Mouse (Mus musculus): ENCODE measurements around the gene Pi4ka. TPM values are rescaled to one million over a fixed set of nuclear protein-coding genes. Genes with fewer than 3 reads are reported as not detected.

The Pi4ka gene
- polyA plus RNA-seq, 1 experiment = 46.1 TPM

DNA sequence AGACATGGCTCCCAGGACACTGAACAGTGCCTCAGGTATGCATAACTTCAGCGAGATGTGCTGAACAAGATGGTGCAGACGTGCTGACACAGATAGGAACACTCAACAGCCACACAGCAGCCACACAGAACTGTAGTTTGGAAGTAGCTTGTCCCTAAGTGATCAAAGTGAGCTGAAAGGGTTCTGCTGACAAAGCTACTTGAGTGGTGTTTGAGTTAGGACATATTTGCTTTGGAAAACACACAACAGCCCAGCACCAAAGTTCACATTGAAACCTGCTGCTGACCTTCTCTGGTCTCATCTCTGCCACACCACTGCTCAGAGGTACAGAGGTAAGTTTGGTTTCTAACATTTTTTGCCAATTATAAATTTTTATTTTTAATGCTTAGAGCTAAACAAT lies 75.0 kb downstream of the Pi4ka start, which contains the start of gene Serpind1:
Serpind1 (plus strand) TSS at position 256 of the 400 bp plus-strand sequence.
- no peak for TF ChIP-seq POLR2A (IDR thresholded peaks at IDR 0.05; ENCODE audit: borderline replicate concordance, control insufficient read depth, low read depth, low read length)
- no peak for TF ChIP-seq CTCF (IDR thresholded peaks at IDR 0.05; ENCODE audit: control insufficient read depth, insufficient read depth, low read length)
- no peaks in the 10 kb centered on the region for H3K4me1 ChIP-seq (ENCODE audit: control insufficient read depth, insufficient read depth, low read length)
- H3K27ac ChIP-seq (ENCODE audit: control insufficient read depth, insufficient read depth, low read depth, low read length, poor library complexity) = no peak within 1 kb of the TSS
- 78% methylated on average over 2 of the region's 2 CpGs for WGBS
- no peak within 1 kb of the TSS for H3K4me3 ChIP-seq (replicated peaks; ENCODE audit: control insufficient read depth, low read depth, low read length)

DNA sequence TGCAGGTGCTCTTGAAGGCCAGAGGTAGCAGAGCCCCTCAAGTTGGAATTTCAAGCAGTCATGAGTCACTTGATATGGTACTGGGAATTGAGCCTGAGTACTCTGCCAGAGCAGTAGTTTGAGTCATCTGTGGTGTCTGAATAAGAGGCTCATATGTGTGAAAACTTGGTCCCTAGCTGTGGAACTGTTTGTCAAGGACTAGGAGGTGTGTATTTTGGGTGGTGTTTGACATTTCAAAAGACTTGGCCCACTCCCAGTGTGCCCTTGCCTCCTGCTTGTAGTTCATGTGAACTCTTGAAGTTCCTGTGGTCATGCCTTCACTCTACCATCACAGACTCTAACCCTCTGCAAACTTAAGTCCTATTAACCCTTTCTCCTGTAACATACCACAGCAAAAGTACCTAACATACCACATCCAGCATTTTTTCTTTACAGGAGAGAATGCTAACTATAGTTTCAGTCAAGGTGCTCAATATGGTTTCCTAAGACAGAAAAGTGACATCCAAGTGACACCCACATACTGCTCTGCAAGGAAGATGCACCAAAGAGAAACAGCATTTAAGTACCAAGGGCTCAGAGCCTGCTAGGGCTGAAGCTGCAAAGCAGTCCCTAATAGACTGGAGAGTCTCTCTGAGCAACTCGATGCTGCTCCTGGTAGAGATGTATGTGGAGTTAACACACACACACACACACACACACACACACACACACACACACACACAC lies 76.1 kb downstream of the Pi4ka start:
- 80% methylated on average over 1 of the region's 1 CpGs for WGBS
- no peak overlapping the region for H3K27ac ChIP-seq (ENCODE audit: control insufficient read depth, insufficient read depth, low read depth, low read length, poor library complexity)
- H3K4me3 ChIP-seq (replicated peaks; ENCODE audit: control insufficient read depth, low read depth, low read length) = no peak overlapping the region
- H3K4me1 ChIP-seq (ENCODE audit: control insufficient read depth, insufficient read depth, low read length) = no peaks in the 10 kb centered on the region
- no peak for TF ChIP-seq CTCF (IDR thresholded peaks at IDR 0.05; ENCODE audit: control insufficient read depth, insufficient read depth, low read length)
- no peak for TF ChIP-seq POLR2A (IDR thresholded peaks at IDR 0.05; ENCODE audit: borderline replicate concordance, control insufficient read depth, low read depth, low read length)

DNA sequence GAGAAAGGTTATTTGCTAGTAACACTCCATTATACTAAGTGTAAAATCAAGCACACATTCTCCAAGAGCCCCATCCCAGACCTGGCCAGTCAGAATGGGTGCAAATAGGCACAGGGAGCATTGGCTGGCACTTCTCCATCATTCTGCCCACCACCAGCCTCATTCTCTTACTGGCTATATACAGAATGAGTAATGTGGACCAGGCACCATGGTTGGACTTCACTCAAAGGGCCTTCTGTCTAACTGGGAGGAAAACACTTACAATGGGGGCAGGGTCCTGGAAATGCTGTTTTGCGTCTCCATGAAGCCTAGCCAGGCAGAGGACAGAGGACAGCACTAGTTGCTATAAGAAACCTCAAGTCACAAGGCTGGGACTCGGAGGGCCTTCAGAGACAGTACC lies 80.0 kb downstream of the Pi4ka start:
- WGBS = 83% methylated on average over 2 of the region's 2 CpGs
- Histone ChIP-seq H3K27ac (ENCODE audit: control insufficient read depth, insufficient read depth, low read depth, low read length, poor library complexity) (no peak overlapping the region), H3K4me1 (ENCODE audit: control insufficient read depth, insufficient read depth, low read length) (no peaks in the 10 kb centered on the region), H3K4me3 (replicated peaks; ENCODE audit: control insufficient read depth, low read depth, low read length) (no peak overlapping the region)
- TF ChIP-seq POLR2A (IDR thresholded peaks at IDR 0.05; ENCODE audit: borderline replicate concordance, control insufficient read depth, low read depth, low read length) (no peak), CTCF (IDR thresholded peaks at IDR 0.05; ENCODE audit: control insufficient read depth, insufficient read depth, low read length) (no peak)

DNA sequence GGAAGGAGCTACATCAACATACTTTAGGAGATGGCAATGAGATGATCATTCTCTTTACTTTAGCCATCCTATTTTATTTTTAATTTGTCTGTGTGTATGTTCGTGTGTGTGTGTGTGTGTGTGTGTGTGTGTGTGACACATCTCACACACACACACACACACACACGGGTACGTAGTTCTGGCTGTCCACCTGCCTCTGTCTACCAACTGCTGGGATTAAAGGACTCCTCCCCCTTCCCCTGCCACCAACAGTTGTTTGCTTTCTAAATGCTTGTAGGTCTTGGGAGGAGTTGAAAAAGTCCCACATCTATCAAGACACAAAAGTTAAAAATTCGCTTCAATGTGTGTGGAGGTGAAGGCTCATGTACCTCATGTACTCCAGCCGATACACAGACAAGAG lies 81.4 kb downstream of the Pi4ka start:
- WGBS = 88% methylated on average over 5 of the region's 5 CpGs
- no peaks in the 10 kb centered on the region for H3K4me1 ChIP-seq (ENCODE audit: control insufficient read depth, insufficient read depth, low read length)
- no peak overlapping the region for H3K4me3 ChIP-seq (replicated peaks; ENCODE audit: control insufficient read depth, low read depth, low read length)
- no peak overlapping the region for H3K27ac ChIP-seq (ENCODE audit: control insufficient read depth, insufficient read depth, low read depth, low read length, poor library complexity)
- no peak for TF ChIP-seq CTCF (IDR thresholded peaks at IDR 0.05; ENCODE audit: control insufficient read depth, insufficient read depth, low read length)
- no peak for TF ChIP-seq POLR2A (IDR thresholded peaks at IDR 0.05; ENCODE audit: borderline replicate concordance, control insufficient read depth, low read depth, low read length)

DNA sequence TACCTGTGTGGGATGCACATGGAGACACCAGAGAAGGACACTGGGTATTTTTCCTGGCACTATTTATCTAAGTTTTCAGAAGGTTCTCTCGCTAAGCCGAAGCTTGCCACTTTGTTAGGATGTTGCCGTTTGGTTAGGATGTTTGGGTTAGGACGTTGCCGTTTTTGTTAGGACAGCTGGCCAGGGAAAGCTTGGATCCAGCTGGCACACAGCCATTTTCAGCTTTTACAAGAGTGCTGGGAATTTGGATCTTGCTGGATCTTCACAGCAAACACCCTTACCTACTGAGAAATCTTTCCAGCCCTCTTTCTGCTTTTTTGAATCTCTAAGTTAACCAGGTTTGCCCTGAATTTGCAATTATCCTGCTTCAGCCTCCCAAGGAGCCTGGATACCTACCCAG lies 84.6 kb downstream of the Pi4ka start:
- Histone ChIP-seq H3K4me1 (ENCODE audit: control insufficient read depth, insufficient read depth, low read length) (no peaks in the 10 kb centered on the region), H3K27ac (ENCODE audit: control insufficient read depth, insufficient read depth, low read depth, low read length, poor library complexity) (no peak overlapping the region), H3K4me3 (replicated peaks; ENCODE audit: control insufficient read depth, low read depth, low read length) (no peak overlapping the region)
- TF ChIP-seq POLR2A (IDR thresholded peaks at IDR 0.05; ENCODE audit: borderline replicate concordance, control insufficient read depth, low read depth, low read length) = no peak
- no peak for TF ChIP-seq CTCF (IDR thresholded peaks at IDR 0.05; ENCODE audit: control insufficient read depth, insufficient read depth, low read length)
- WGBS = 87% methylated on average over 5 of the region's 5 CpGs

DNA sequence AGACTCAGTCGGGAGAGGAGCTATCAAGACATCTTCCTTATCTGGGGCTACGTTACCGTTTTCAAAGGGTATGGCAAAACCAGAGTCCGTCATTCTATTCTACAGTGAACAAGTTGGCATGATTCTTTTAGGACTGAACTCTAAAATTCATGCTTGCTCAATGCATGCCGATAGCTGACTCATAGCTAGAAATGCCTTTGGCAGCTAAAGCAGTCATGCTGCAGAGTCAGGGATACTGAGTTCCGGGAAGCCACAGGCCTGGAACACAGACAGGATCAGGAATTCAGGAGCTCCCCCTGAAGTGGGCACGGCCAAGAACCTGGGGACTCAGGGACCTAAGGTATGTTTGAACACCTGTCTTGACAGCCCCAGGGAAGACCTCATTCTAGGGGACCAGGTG lies 89.6 kb downstream of the Pi4ka start:
- TF ChIP-seq POLR2A (IDR thresholded peaks at IDR 0.05; ENCODE audit: borderline replicate concordance, control insufficient read depth, low read depth, low read length) (no peak), CTCF (IDR thresholded peaks at IDR 0.05; ENCODE audit: control insufficient read depth, insufficient read depth, low read length) (no peak)

DNA sequence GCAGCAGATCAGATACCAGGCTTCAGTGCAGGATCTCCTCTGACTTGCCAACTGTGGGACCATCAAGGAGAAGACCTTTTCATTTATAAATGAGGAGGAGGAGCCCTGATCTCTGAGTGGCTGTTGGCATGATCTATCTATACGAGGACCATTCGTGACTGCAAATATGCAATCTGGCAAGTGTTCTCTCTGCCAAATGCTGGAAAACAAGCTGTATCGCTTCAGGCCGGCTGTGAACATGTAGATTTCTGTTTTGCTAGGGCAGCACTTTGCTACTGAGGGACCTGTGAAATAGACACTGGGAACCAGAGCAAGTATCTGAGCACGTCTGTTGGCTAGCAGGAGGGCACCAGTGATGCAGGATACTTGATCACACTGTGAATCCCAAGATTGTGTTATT lies 93.6 kb downstream of the Pi4ka start:
- Histone ChIP-seq H3K4me1 (ENCODE audit: control insufficient read depth, insufficient read depth, low read length) (no peaks in the 10 kb centered on the region), H3K27ac (ENCODE audit: control insufficient read depth, insufficient read depth, low read depth, low read length, poor library complexity) (no peak overlapping the region), H3K4me3 (replicated peaks; ENCODE audit: control insufficient read depth, low read depth, low read length) (no peak overlapping the region)
- 90% methylated on average over 5 of the region's 5 CpGs for WGBS
- TF ChIP-seq POLR2A (IDR thresholded peaks at IDR 0.05; ENCODE audit: borderline replicate concordance, control insufficient read depth, low read depth, low read length) (no peak), CTCF (IDR thresholded peaks at IDR 0.05; ENCODE audit: control insufficient read depth, insufficient read depth, low read length) (no peak)

More for the DNA sequence above, 89.6 kb downstream of the Pi4ka start:
- WGBS = 88% methylated on average over 7 of the region's 7 CpGs
- no peak overlapping the region for H3K4me3 ChIP-seq (replicated peaks; ENCODE audit: control insufficient read depth, low read depth, low read length)
- H3K27ac ChIP-seq (ENCODE audit: control insufficient read depth, insufficient read depth, low read depth, low read length, poor library complexity) = no peak overlapping the region
- H3K4me1 ChIP-seq (ENCODE audit: control insufficient read depth, insufficient read depth, low read length) = no peaks in the 10 kb centered on the region

DNA sequence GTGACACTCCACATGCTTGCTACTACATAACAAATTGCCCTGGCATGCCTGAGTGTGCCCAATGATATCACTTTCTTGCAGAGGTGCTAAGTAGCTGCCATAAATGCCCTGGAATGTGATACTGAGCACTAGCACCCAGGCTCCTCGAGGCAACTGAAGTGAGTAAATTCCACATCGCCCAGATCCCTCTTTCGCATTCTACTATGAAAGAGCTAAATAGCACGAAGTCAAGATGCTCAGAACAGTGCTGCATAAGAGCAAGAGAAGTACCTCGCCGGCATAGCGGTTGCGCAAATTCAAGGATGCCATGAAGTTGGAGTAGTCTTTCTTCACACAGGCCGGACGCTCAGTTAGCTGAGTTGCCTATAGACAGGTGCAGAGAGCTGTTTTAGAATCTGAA lies 97.1 kb downstream of the Pi4ka start:
- 89% methylated on average over 10 of the region's 10 CpGs for WGBS
- H3K4me3 ChIP-seq (replicated peaks; ENCODE audit: control insufficient read depth, low read depth, low read length) = no peak overlapping the region
- H3K4me1 ChIP-seq (ENCODE audit: control insufficient read depth, insufficient read depth, low read length) = no peaks in the 10 kb centered on the region
- H3K27ac ChIP-seq (ENCODE audit: control insufficient read depth, insufficient read depth, low read depth, low read length, poor library complexity) = no peak overlapping the region
- TF ChIP-seq POLR2A (IDR thresholded peaks at IDR 0.05; ENCODE audit: borderline replicate concordance, control insufficient read depth, low read depth, low read length) = no peak
- no peak for TF ChIP-seq CTCF (IDR thresholded peaks at IDR 0.05; ENCODE audit: control insufficient read depth, insufficient read depth, low read length)
